Mouse (Mus musculus) adrenal gland, postnatal 0 days (tissue): ENCODE measurements around the gene Lypd6. TPM values are rescaled to one million over a fixed set of nuclear protein-coding genes. Genes with fewer than 3 reads are reported as not detected.

Source experiments
- polyA plus RNA-seq: library from polyadenylated mRNA; unstranded; fragments of >200 nt; fragmentation: Nextera tagmentation; extraction: Ambion mirVana; gene quantifications from 2 replicates; pipeline ENCODE4 v1.2.1, GENCODE M21; 2015

Gene Lypd6
- polyA plus RNA-seq: 2.7 and 7.6 TPM in 2 replicates

DNA sequence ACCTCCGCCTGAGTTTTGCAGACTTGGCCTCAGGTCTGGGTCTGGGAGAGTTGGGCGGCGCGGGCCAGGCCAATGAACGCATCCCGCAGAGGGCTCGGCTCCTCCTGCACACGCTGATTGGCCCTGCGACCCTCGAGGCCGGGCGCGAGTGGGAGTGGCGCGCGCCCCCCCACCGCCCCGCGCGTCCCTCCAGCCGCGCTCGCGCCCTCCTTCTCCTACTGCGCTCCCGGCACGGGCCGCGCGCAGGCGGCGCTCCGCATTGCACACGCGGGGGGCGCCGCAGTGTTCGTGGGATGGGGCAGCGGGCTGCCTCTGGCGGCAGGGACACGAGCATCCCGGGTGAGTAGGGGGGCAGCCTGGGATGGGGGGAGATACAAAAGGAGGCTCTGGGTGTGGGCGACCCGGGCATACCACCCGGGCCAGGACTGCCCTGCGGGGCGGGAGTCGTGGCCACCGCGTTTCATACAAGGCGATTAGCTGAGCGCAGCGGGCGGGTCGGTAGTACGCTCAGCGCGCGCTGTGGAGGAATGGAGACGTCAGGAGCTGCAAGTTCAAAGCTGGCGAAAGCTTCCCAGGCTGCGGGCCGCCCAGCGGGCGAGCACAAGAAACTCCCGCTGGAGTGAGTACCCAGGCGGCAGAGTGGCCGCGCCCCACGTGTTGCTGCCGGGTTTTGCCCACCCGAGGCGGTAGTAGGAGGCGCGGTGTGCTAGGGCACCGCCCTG, at the start of gene Lypd6:
Gene Lypd6, plus strand, starts transcription at position 184 of the 722 bp plus-strand sequence.

Other genes with a start within 250 kb of the Lypd6 start
- 113 and 148 TPM in 2 replicates for gene Mmadhc, start 230.4 kb downstream of the Lypd6 start, polyA plus RNA-seq